Mouse (Mus musculus): ENCODE results near the gene Synj2. TPM values are rescaled to one million over a fixed set of nuclear protein-coding genes. Genes with fewer than 3 reads are reported as not detected.
A peak's percentile ranks its signal among the peaks of the same experiment; 100 is the strongest.

Gene Synj2
- polyA plus RNA-seq, 2 experiments, result 3.3 to 4.4 TPM

GRCm38 (mm10) chr17:6079287-6080122 lies 138.4 kb downstream of the Synj2 start, which contains the start of the genes Serac1 and Gtf2h5:
Gene Serac1, minus strand, starts transcription at chr17:6079741.
Gene Gtf2h5, plus strand, starts transcription at chr17:6079786.
- TF ChIP-seq POLR2A (IDR thresholded peaks at IDR 0.05; ENCODE audit: borderline replicate concordance, extremely low read depth, insufficient read depth, insufficient read length), result peak; percentile 92; the same call in 1 of the 2 replicates
- Histone ChIP-seq H3K9ac (ENCODE audit: low read depth, low read length, severe bottlenecking) (peak within 1 kb of the TSS; percentile 88), H3K36me3 (ENCODE audit: control insufficient read depth, insufficient read depth, low read length) (peaks cover 12% of the 10 kb centered on the region), H3K4me2 (replicated peaks; ENCODE audit: low read depth, low read length, severe bottlenecking) (peak within 1 kb of the TSS; percentile 87), H3K9me3 (ENCODE audit: control insufficient read depth, low read length) (no peaks in the 10 kb centered on the region), H3K4me3 (replicated peaks; ENCODE audit: low read length) (peak within 1 kb of the TSS; percentile 83), H3K27ac (replicated peaks; ENCODE audit: low read depth, low read length) (peak within 1 kb of the TSS; percentile 86), H3K27me3 (ENCODE audit: control insufficient read depth, insufficient read depth, low read length) (no peaks in the 10 kb centered on the region), H3K4me1 (ENCODE audit: control insufficient read depth, insufficient read depth, low read length) (peaks cover 6% of the 10 kb centered on the region)
- peak; percentile 97 for DNase-seq (ENCODE audit: low spot score)
- ATAC-seq (ENCODE audit: low FRiP score, low read depth), result peak; percentile 98
- WGBS, result under 1% methylated on average over 55 of the region's 70 CpGs

GRCm38 (mm10) chr17:6083323-6083890 lies 142.3 kb downstream of the Synj2 start:
- Histone ChIP-seq H3K4me3 (replicated peaks; ENCODE audit: low read length) (no peak overlapping the region), H3K9me3 (ENCODE audit: control insufficient read depth, low read length) (no peaks in the 10 kb centered on the region), H3K4me2 (replicated peaks; ENCODE audit: low read depth, low read length, severe bottlenecking) (no peak overlapping the region), H3K36me3 (ENCODE audit: control insufficient read depth, insufficient read depth, low read length) (peaks cover 39% of the 10 kb centered on the region), H3K4me1 (ENCODE audit: control insufficient read depth, insufficient read depth, low read length) (peaks cover 6% of the 10 kb centered on the region), H3K27me3 (ENCODE audit: control insufficient read depth, insufficient read depth, low read length) (no peaks in the 10 kb centered on the region), H3K9ac (ENCODE audit: low read depth, low read length, severe bottlenecking) (no peak overlapping the region), H3K27ac (replicated peaks; ENCODE audit: low read depth, low read length) (no peak overlapping the region)
- DNase-seq (ENCODE audit: low spot score) (no peak), ATAC-seq (ENCODE audit: low FRiP score, low read depth) (no peak)
- WGBS, result 91% methylated on average over 5 of the region's 5 CpGs
- no peak for TF ChIP-seq POLR2A (IDR thresholded peaks at IDR 0.05; ENCODE audit: borderline replicate concordance, extremely low read depth, insufficient read depth, insufficient read length)

- H3K9ac ChIP-seq (ENCODE audit: low read depth, low read length, severe bottlenecking), result no peak overlapping the region
- no peaks in the 10 kb centered on the region for H3K27me3 ChIP-seq (ENCODE audit: control insufficient read depth, insufficient read depth, low read length)
- H3K27ac ChIP-seq (replicated peaks; ENCODE audit: low read depth, low read length), result no peak overlapping the region
- H3K4me1 ChIP-seq (ENCODE audit: control insufficient read depth, insufficient read depth, low read length), result no peaks in the 10 kb centered on the region
- no peak overlapping the region for H3K4me3 ChIP-seq (replicated peaks; ENCODE audit: low read length)
- H3K4me2 ChIP-seq (replicated peaks; ENCODE audit: low read depth, low read length, severe bottlenecking), result no peak overlapping the region
- WGBS, result 91% methylated on average over 6 of the region's 6 CpGs
- TF ChIP-seq POLR2A (IDR thresholded peaks at IDR 0.05; ENCODE audit: borderline replicate concordance, extremely low read depth, insufficient read depth, insufficient read length), result no peak
- H3K36me3 ChIP-seq (ENCODE audit: control insufficient read depth, insufficient read depth, low read length), result peaks cover 7% of the 10 kb centered on the region
- DNase-seq (ENCODE audit: low spot score) (no peak), ATAC-seq (ENCODE audit: low FRiP score, low read depth) (no peak)
- H3K9me3 ChIP-seq (ENCODE audit: control insufficient read depth, low read length), result no peaks in the 10 kb centered on the region
These were observed 150.5 kb downstream of the Synj2 start for GRCm38 (mm10) chr17:6091604-6092003.

Other genes with a start within 250 kb of the Synj2 start
- 39.1 and 41.3 TPM in 2 replicates for gene Snx9, start 100.0 kb upstream of the Synj2 start, polyA plus RNA-seq (2012; rRNA removed)
- 41.9 and 43.4 TPM in 2 replicates for gene Snx9, start 100.0 kb upstream of the Synj2 start, polyA plus RNA-seq (2014; fragmentation: Nextera tagmentation; extraction: Ambion mirVana)
- 12.1 and 12.4 TPM in 2 replicates for gene Serac1, start 138.5 kb downstream of the Synj2 start, polyA plus RNA-seq (2012; rRNA removed)
- 5.0 and 6.1 TPM in 2 replicates for gene Serac1, start 138.5 kb downstream of the Synj2 start, polyA plus RNA-seq (2014; fragmentation: Nextera tagmentation; extraction: Ambion mirVana)
- 51.6 and 73.0 TPM in 2 replicates for gene Gtf2h5, start 138.5 kb downstream of the Synj2 start, polyA plus RNA-seq (2012; rRNA removed)
- gene Gtf2h5, start 138.5 kb downstream of the Synj2 start, polyA plus RNA-seq (2014; fragmentation: Nextera tagmentation; extraction: Ambion mirVana), result 161 and 176 TPM in 2 replicates
- gene Tulp4, start 165.2 kb downstream of the Synj2 start, polyA plus RNA-seq (2012; rRNA removed), result 55.0 and 66.1 TPM in 2 replicates
- gene Tulp4, start 165.2 kb downstream of the Synj2 start, polyA plus RNA-seq (2014; fragmentation: Nextera tagmentation; extraction: Ambion mirVana), result 92.0 and 96.8 TPM in 2 replicates